Mouse (Mus musculus): ENCODE data around the gene Wdr82. TPM values are rescaled to one million over a fixed set of nuclear protein-coding genes. Genes with fewer than 3 reads are reported as not detected.

The Wdr82 gene
- total RNA-seq, 2 experiments from 2014 or later, result 26.0 to 31.7 TPM

DNA sequence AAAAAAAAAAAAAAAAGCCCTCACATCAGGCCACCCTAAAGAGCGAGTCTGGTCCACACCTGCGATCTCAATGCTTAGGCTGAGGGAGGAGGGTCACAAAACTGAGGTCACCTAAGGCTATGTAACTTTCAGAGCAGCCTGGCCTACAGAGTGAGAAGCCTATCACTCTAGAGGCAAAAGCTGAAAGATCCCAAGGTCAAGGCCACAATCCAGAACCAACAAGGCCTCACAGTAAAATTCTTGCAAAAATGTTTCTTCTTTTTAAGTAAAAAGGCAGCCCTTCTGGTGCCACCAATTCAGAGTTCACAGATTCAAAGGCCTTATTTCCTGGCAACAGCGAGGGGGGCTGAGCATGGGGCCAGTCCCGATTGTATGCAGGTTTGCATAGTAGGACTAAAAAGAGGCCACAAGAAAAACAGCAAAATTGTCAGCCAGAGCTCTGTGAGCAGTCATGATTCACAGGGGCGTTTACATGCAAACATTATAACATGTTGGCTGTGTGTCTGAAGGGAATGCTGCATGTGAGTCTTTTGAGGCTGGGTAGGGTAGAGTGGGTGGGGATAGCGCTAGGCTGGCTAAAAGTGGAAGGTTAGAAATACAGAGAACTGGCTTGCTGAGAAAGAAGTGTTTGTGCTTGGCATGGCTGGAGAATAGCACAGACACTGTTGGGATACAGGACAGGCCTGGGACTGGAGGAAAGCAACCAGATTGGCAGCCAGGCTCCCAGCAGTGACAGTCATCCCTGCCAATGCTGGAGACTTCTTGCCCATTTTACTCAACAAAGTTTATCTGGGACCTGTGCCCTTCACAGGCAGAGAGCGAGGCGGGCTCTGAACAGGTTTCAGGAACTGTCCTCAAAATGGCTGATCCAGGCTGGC is 23.4 kb downstream of the Wdr82 start:
- ATAC-seq (replicated peaks; ENCODE audit: low FRiP score, poor library complexity, severe bottlenecking), result no peak

DNA sequence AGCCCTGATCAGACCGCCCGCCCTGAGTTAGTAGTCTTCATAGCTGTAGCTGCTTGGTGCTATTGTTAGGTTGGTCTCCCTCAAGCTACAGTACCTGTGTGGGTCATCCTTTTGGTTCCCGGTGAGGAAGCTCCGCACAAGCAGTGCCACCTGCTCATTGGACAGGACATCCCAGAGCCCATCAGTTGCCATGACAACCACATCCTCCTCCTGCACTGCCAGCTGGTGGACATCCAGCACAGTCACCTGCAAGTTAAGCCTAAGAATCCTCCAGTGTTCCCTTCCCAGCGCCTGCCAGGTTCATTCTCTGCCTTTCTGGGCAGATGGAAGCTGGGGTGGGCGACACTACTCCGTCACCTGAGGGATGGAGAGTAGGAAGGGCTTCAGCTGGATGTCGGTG is 25.0 kb downstream of the Wdr82 start:
- ATAC-seq (replicated peaks; ENCODE audit: low FRiP score, poor library complexity, severe bottlenecking), result no peak

DNA sequence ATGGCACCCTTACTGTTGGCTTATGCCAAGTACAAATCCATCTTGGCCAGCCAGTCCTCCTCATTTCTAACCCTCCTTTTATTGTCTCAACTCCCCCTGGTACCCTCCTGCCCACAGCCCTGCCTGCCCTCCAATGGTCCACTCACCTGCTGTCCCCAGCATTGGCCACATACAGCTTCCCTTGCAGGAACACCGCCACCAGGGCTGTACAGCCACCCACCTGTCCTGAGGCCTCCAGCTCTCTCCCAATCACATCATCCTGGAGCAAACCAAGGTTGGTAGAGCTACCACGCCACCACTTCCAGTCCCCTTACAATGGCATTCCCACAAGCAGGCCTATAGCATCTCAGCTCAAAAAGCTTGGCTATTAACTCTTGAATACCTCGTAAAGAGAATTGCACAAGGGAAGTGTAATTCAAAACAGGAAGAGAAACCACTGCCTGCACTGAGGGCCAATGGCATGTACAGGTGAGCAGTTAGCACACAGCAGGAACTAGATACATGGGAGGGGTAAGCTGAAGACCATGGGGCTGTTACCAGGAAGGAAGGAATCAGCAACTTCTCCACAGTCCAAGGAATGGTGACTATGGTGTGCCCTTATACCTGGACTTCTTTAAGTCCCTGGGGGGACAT is 26.5 kb downstream of the Wdr82 start:
- ATAC-seq (replicated peaks; ENCODE audit: low FRiP score, poor library complexity, severe bottlenecking), result no peak

GRCm38 (mm10) chr9:106197732-106198131 is 27.0 kb downstream of the Wdr82 start:
- ATAC-seq (replicated peaks; ENCODE audit: low FRiP score, poor library complexity, severe bottlenecking), result no peak

- peak; percentile 62 for ATAC-seq (replicated peaks; ENCODE audit: low FRiP score, poor library complexity, severe bottlenecking)
These were observed 28.3 kb downstream of the Wdr82 start for GRCm38 (mm10) chr9:106198962-106199458.

DNA sequence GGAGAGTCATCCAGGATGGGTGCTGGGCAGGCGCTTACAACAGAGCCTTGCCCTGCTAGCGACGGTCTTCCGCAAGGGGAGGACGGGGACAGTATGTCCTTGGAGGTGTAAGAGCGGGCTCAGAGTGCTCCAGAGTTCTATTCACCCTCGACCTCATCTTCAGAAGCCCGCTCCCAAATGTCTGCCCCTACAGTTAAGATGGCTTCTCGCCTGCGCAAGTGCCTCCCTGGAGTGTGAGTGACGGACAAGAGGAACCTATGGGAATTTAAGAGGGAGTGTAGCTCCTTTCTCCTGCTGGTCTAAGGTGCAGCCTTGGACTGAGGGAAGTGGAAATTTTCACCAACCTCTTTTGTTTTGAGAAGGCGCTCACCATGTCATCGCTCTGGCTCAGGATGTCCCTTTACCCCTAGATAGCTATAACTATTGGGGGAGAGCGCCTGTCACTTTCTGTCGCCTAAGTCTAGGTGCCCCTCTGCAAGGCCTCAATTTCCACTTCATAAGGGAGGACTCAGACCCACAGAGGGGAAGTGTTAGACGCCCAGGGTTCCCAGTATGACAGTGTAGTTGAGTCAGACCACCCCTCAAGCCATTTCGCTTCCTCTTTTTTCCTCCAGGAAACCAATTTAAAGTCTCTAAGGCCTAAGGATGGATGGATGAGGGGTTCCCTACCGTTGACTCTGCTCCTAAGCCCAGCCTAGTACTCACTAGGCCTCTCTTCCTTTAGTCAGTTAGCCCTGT is 29.0 kb downstream of the Wdr82 start, which contains the start of gene Ppm1m:
Gene Ppm1m (minus strand): TSS at position 212 of the 738 bp plus-strand sequence.
- ATAC-seq (replicated peaks; ENCODE audit: low FRiP score, poor library complexity, severe bottlenecking), result 0 out of 2 replicates have a peak, but pooled peaks have one; percentile 6

GRCm38 (mm10) chr9:106201895-106202294 is 31.2 kb downstream of the Wdr82 start:
- no peak for ATAC-seq (replicated peaks; ENCODE audit: low FRiP score, poor library complexity, severe bottlenecking)

- peak; percentile 78 for ATAC-seq (replicated peaks; ENCODE audit: low FRiP score, poor library complexity, severe bottlenecking)
These were observed 32.3 kb downstream of the Wdr82 start, which contains the start of gene Twf2 for GRCm38 (mm10) chr9:106202819-106203636. Twf2 (plus strand) TSS chr9:106203108.

GRCm38 (mm10) chr9:106203990-106204851 is 33.5 kb downstream of the Wdr82 start:
- ATAC-seq (replicated peaks; ENCODE audit: low FRiP score, poor library complexity, severe bottlenecking), result no peak

GRCm38 (mm10) chr9:106205713-106206290 is 35.1 kb downstream of the Wdr82 start:
- ATAC-seq (replicated peaks; ENCODE audit: low FRiP score, poor library complexity, severe bottlenecking), result no peak

GRCm38 (mm10) chr9:106206515-106206914 is 35.8 kb downstream of the Wdr82 start:
- ATAC-seq (replicated peaks; ENCODE audit: low FRiP score, poor library complexity, severe bottlenecking), result no peak

- no peak for ATAC-seq (replicated peaks; ENCODE audit: low FRiP score, poor library complexity, severe bottlenecking)
These were observed 37.5 kb downstream of the Wdr82 start for GRCm38 (mm10) chr9:106208181-106208580.

- no peak for ATAC-seq (replicated peaks; ENCODE audit: low FRiP score, poor library complexity, severe bottlenecking)
These were observed 39.2 kb downstream of the Wdr82 start for GRCm38 (mm10) chr9:106209954-106210353.

DNA sequence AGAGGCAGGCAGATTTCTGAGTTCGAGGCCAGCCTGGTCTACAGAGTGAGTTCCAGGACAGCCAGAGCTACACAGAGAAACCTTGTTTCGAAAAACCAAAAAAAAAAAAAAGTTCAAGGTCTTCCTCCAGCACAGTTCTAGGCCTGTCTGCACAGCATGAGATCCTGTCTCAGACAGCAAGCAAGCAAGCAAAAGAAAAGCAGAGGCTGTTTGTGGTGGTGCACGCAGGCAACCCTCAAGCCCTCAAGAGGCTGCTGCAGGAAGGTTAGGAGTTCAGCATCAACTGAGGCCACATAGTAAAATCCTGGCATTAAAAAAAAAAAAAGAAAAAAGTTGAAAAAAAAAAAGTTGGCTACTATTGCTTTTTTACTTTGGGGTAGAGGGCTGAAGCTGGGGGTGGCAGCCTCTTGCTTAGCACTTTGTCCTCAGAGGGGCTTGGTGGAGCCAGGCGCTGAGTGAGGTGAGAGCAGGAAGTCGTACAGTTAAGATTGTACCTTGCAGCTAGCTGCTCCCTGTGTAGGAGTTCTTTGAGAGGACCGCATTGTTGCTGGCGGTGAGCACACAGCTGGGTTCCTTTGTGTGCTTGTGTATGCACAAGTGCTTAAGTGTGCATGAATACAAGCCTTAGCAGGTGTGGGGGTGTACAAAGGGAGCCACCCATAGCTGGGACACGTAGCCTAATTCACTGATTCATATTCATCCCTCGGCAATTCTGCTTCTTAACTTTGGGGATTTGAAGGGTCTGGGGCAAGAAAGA is 40.3 kb downstream of the Wdr82 start:
- no peak for ATAC-seq (replicated peaks; ENCODE audit: low FRiP score, poor library complexity, severe bottlenecking)

DNA sequence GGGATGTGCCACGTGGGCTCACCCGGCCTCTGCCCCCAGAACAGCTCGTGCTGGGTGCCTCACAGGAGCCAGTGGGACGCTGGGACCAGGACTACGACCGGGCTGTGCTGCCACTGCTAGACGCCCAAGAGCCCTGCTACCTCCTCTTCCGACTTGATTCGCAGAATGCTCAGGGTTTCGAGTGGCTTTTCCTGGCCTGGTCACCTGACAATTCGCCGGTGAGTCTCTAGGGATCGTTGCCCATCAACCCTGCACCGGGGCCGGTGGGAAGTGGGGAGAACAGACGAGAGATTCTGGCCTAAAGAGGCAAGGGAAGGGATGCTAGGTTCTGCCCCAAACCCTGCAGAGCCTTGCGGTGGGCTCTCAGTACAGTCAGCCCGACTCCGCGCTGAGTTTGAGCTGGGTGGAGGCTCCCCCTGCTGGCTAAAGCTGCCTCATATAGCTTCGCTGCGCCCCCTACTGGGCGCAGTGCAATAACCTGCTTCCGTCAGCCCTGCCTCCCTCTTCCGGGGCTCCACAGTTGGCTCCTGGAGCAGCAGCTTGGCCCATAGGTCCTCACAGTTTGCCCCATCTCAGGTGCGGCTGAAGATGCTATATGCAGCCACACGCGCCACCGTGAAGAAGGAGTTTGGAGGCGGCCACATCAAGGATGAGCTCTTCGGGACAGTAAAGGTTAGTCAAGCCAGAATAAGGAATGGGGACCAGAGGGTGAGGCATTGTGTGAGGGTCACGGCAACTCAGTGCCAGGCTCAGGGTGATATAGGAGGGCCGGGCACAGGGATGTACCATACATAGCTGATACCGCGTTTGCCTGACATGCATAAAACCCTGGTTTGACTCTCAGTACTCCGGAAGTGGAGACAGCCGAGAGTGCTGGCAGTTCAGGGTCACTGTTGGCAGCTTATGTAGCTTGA is 41.2 kb downstream of the Wdr82 start:
- ATAC-seq (replicated peaks; ENCODE audit: low FRiP score, poor library complexity, severe bottlenecking), result peak; percentile 93

DNA sequence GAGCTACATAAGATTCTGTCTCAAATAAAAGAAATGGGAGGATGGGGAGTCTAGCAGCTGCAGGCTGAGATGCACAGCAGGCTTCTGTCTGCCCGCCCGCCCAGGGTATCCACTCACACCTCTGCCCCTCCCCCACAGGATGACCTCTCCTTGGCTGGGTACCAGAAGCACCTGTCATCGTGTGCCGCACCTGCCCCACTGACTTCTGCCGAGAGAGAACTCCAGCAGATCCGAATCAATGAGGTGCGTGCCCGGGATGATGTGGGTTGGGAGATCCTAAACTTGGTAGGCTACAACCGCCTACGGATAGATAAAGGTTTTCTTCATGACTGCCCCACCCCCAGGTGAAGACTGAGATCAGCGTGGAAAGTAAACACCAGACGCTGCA is 41.9 kb downstream of the Wdr82 start:
- no peak for ATAC-seq (replicated peaks; ENCODE audit: low FRiP score, poor library complexity, severe bottlenecking)

Measured in erythroid progenitor cell, adult 5-6 weeks (primary cell).